Mouse (Mus musculus): ENCODE measurements around the gene Fam71e2. TPM values are rescaled to one million over a fixed set of nuclear protein-coding genes. Genes with fewer than 3 reads are reported as not detected.

The Fam71e2 gene
- total RNA-seq, 2 experiments from 2014 or later = not detected

DNA sequence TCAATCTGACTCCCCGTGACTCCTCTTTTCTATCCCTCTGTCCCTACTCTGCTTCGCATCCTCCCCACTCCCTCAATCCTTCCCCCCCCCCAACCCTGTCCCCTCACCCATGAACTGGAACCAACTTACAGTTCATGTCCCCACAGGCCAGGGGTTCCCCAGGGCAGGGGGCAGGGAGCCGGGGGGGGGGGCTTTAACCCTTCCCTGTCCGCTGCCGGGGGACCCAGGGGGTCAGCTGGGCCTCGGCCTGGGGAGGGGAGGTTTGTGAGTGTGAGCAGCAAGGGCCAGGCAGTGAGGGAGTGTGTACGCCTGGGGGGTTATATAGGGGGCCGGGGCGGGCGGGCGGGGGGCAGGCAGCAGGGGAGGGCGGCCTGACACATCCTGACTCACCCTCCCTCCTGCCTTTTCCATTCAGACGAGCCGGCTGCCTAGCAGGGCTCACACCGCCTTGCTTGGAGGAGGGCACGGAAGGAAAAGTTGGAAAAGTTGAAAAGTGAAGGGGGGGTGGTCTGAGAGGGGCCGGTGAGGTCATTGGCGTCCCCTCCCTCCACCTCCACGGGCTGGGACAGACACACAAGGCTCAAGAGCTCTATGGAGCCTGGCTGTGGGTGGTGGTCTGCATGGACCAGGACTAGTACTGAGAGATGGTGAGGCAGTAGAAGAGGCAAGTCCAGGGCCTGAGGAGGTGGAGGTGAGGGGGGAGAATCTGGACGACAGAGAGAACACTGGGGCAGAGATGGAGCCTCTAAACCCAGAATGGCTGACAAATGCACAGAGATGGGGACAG lies 6.9 kb upstream of the Fam71e2 start:
- no peak for DNase-seq

- DNase-seq = peak; percentile 67 to 80
Observed at GRCm38 (mm10) chr7:4776861-4777830, 6.0 kb upstream of the Fam71e2 start.

- DNase-seq = no peak
Observed at GRCm38 (mm10) chr7:4776131-4776530, 5.0 kb upstream of the Fam71e2 start.

- DNase-seq = no peak
Observed at GRCm38 (mm10) chr7:4764946-4765710, 6.0 kb downstream of the Fam71e2 start.

DNA sequence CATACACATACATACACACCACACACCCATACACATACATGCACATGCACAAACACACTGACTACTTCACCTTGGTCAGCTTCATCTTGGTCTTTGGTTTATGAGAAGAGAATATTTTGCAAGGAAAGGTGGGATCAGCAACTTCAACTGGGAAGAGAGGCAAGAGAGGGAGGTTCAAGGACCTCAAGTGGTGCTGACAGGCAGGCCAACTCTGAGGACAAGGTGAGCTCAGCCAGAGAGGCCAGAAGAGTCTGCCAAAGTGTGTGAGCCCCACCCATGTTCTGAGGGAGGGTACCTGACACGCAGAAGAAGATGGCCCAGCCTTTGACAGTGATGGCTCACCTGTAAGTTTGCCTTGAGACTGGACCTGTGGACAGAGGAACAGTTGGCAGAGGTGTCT lies 11.4 kb downstream of the Fam71e2 start:
- no peak for DNase-seq

- peak; percentile 72 to 80 for DNase-seq
Observed at GRCm38 (mm10) chr7:4752821-4753570, 18.1 kb downstream of the Fam71e2 start, which contains the start of gene Cox6b2. Cox6b2 (minus strand) TSS chr7:4753094.

GRCm38 (mm10) chr7:4751971-4752820 lies 18.9 kb downstream of the Fam71e2 start:
- peak; percentile 41 to 58 for DNase-seq

- DNase-seq = no peak
Observed at GRCm38 (mm10) chr7:4749169-4749568, 21.9 kb downstream of the Fam71e2 start.

GRCm38 (mm10) chr7:4748321-4748720 lies 22.8 kb downstream of the Fam71e2 start:
- no peak for DNase-seq

- no peak for DNase-seq
Observed at GRCm38 (mm10) chr7:4747156-4747899, 23.8 kb downstream of the Fam71e2 start.

- no peak for DNase-seq
Observed at GRCm38 (mm10) chr7:4746326-4746980, 24.6 kb downstream of the Fam71e2 start.

DNA sequence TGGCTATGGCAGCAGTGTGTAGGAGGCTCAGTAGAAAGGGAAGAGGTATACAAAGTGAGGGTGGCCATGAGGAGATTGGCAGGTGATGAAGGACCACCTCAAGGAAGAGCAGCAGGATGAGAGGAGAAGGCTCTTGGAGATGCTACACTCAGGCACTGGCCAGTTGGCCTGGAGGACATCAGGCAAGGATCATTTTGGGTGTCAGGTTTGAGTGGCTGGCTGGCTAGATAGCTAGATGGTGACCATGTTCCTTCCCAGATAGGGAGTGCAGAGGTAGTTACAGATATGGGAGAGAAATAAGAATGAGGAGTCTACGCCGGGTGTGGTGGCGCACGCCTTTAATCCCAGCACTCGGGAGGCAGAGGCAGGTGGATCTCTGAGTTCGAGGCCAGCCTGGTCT lies 26.2 kb downstream of the Fam71e2 start:
- no peak for DNase-seq

- DNase-seq = no peak
Observed at GRCm38 (mm10) chr7:4743354-4743753, 27.7 kb downstream of the Fam71e2 start.

GRCm38 (mm10) chr7:4742482-4742819 lies 28.7 kb downstream of the Fam71e2 start:
- no peak for DNase-seq

DNA sequence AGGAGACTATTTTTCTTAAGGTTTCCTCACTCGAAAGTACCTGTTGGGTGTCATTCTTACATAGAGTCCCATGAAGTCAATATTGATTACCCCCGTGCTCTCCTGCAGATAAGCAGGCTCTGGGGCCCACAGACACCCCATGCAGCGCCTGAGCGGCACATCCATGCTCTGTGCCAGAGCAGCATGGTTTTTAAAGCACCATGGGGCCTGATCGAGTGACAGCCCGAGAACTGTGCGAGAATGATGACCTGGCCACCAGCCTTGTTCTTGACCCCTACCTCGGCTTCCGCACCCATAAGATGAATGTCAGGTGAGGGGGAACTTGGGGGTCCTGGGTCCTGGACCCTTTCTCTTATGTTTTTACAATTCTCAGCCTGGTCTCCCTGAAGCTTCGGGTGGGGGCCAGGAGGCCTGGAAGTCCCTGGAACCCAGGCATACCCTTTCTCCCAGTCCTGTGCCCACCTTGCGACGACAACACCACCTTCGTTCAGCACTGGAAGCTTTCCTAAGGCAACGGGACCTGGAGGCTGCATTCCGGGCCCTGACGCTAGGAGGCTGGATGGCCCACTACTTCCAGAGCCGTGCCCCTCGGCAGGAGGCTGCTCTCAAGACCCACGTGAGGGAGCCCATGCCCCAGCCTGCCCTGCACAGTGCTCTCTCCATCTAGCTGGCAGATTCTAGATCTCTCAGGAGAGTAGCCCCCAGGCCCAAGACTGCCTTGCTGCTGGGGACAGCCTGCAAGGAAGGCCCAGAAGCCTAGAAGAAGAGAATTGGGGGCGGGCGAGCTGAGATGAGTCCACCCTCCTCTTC lies 29.2 kb downstream of the Fam71e2 start:
- no peak for DNase-seq

DNA sequence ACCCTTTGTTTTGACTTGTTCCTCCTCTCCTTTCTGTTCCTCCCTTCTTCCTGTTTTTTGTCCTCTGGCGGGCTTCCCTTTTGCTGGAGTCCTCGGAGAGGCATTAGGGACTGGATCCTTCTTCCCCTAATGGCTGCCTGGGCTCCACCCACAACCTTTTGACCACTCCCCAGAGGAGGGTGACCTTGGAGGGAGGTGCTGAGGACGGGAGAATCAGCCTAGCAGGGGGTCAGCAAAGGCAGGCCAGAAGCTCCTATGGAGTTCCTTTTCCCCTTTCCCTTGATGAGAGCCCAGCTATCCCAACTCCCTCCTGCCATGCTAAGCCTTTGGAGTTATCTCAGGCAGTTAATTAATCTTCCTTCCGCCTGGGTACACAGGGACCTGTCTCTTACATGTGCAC lies 30.0 kb downstream of the Fam71e2 start:
- peak; percentile 66 to 74 for DNase-seq

DNA sequence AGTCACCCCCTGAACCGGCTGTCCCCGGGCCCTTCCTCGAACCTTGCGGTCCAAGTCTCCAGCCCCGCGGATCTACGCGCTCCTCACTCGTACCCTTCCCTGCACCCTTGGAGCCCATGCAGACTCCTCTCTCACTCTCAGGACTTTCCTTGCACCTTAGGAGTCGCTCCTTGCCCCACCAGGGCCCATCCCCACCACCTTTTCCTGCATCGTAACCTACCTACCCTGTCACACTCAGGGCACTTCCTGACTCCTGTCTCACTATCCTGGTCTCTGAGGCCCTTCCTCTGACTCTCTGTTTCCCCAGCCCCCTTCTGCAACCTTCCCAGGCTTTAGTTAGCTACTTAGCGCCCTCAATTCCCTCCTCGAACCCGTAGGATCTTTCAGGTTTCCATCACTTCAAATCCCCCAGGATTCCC lies 30.8 kb downstream of the Fam71e2 start:
- DNase-seq = no peak

GRCm38 (mm10) chr7:4739544-4740275 lies 31.4 kb downstream of the Fam71e2 start, which contains the start of gene Kmt5c:
Kmt5c (plus strand) TSS chr7:4740115.
- peak; percentile 96 to 97 for DNase-seq
